Mouse (Mus musculus): ENCODE measurements at regions not wholly inside any gene's neighbourhood (a gene's known extent, or its start where the extent isn't known, plus 50 kb on each side); places are given as distances from the start of the nearest gene placed in this dataset.

DNA sequence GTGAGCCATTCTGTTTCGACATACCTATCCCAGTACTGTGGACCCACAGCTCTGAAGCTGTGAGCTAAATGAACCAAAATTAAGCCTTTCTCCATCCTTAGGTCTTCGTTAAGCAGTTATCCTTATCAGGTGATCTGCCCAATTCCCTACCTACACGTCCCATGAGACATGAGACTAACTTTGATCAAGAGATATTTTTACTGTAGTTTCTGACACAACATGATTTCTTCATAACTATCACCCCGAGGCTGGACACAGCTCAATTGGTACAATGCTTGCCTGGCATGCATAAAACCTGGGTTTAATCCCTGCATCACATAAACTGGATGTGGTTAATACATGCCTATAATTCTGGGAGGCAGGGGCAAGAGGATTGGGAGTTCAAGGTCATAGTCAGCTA is 82.2 kb upstream of the Elovl6 start:
- no peak for DNase-seq (ENCODE audit: low spot score)

DNA sequence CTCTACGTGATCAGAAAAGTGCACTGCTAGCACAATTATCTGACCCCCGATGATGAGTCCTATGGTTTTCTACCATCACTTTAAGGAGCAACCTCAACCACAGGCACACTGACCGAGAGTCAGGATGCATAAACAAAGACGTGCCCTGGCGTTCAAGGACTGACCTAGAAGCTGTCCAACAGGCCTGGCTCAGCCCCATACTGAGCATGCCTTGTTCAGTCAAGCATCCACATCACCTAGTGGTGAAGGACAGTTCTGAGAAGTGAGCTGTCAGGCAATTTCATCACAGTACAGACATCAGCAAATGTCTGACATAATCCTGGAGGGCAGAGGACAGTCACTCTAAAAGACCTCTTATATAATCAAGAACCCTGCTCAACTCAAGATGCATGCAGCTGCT is 81.5 kb upstream of the Elovl6 start:
- no peak for DNase-seq (ENCODE audit: low spot score)

GRCm38 (mm10) chr3:129470088-129470487 is 62.1 kb upstream of the Elovl6 start:
- peak; percentile 36 for DNase-seq (ENCODE audit: low spot score)

- no peak for DNase-seq (ENCODE audit: low spot score)
Observed at GRCm38 (mm10) chr3:129471332-129471731, 60.8 kb upstream of the Elovl6 start.

DNA sequence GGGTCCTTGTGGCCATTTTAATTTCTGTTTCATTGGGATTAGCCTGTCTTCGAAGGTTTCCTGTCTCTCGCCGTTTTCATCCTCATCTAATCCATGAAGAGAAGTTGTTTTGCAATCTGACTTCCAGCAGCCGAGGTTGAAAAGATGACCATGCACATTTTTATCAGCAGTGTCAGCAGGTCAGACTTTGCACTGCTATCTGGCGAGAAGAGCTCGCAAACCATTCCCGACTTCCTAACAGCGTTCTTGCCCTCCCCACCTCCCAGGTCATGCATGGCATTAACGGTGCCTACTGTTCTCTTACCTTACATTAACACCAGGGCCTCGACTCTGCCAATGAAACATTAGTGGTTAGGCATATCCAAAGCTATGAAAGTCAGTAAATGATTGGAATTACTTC is 60.1 kb upstream of the Elovl6 start:
- no peak for DNase-seq (ENCODE audit: low spot score)

DNA sequence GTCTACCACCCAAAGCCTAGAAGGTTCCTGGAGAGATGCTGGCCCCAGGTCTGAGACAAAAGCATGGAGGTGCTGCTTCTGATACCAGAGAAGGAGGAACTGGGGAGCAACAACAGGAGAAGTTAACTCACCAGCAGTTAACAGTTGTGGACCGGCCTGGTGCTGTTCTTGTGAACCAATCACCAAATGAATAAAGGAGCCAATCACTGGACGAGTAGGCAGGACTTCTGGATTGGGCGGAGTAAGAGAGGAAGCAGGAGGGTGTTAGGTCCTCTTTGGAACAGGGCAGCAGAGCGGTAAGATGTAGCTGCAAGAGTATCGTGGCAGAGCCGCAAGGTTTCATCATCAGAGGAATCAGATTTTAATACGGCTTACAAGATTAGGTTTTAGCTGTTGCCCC is 57.7 kb upstream of the Elovl6 start:
- no peak for DNase-seq (ENCODE audit: low spot score)

- no peak for DNase-seq (ENCODE audit: low spot score)
Observed at GRCm38 (mm10) chr3:129476250-129476649, 55.9 kb upstream of the Elovl6 start.

- DNase-seq (ENCODE audit: low spot score) = no peak
Observed at GRCm38 (mm10) chr3:129478093-129478492, 54.1 kb upstream of the Elovl6 start.

- DNase-seq (ENCODE audit: low spot score) = no peak
Observed at GRCm38 (mm10) chr3:129481293-129481692, 50.9 kb upstream of the Elovl6 start.
